Mouse (Mus musculus) layer of hippocampus, adult 6 months (tissue): ENCODE measurements around the gene Scgb1b7. TPM values are rescaled to one million over a fixed set of nuclear protein-coding genes. Genes with fewer than 3 reads are reported as not detected.

Experiments
- long read RNA-seq, 2 experiments: library from polyadenylated mRNA; unstranded; transcript quantifications; one replicate each; pipeline ENCODE4 v2.0.0; 2019 to 2020
- polyA plus RNA-seq: library from polyadenylated mRNA; unstranded; fragments of <200 nt; fragmentation: Nextera tagmentation; gene quantifications from 2 replicates; pipeline ENCODE4 v1.2.3, GENCODE M21; 2021

The Scgb1b7 gene
- polyA plus RNA-seq = not detected in 2 replicates
- long read RNA-seq, experiment 1 = 0 reads
- long read RNA-seq, experiment 2 = 0 reads

GRCm38 (mm10) chr7:31712365-31712764 is at the start of gene Scgb1b7:
Gene Scgb1b7, plus strand, starts transcription at chr7:31712665.

GRCm38 (mm10) chr7:31705657-31706056 is 6.8 kb upstream of the Scgb1b7 start, which contains the start of gene Scgb2b7:
Gene Scgb2b7, minus strand, starts transcription at chr7:31705757.

Other genes with a start within 250 kb of the Scgb1b7 start
- not detected in 2 replicates for gene Scgb2b7, start 6.9 kb upstream of the Scgb1b7 start, polyA plus RNA-seq